Mouse (Mus musculus) liver, adult 2 months (tissue): ENCODE measurements around the gene St8sia2. TPM values are rescaled to one million over a fixed set of nuclear protein-coding genes. Genes with fewer than 3 reads are reported as not detected.
"Not testable (repeated sequence)": the region's sequence is repeated elsewhere in the genome, so short reads cannot be mapped to it uniquely, and the experiment has no call there.

Experiments
- DNase-seq: peaks from one replicate; pipeline ENCODE4 v3.0.0-alpha.2; 2011; ENCODE audit warnings: low read depth, low spot score; ENCODE audit errors: extremely low read depth
- H3K27ac ChIP-seq: fragments of 200-500 bp; replicated peaks from 2 replicates; pipeline ENCODE4 v1.5.1; 2012; ENCODE audit warnings: low read depth, mild to moderate bottlenecking, control low read depth, inconsistent platforms, low read length; ENCODE audit not compliant: insufficient read depth
- H3K27me3 ChIP-seq: fragments of 200-500 bp; 2 replicates; pipeline ENCODE4 v1.6.1; 2012; ENCODE audit warnings: mild to moderate bottlenecking, moderate library complexity, low read length, inconsistent platforms; ENCODE audit not compliant: control insufficient read depth, insufficient read depth
- H3K36me3 ChIP-seq: fragments of 200-500 bp; 2 replicates; pipeline ENCODE4 v1.6.1; 2012; ENCODE audit warnings: low read length, inconsistent platforms; ENCODE audit not compliant: control insufficient read depth, insufficient read depth
- H3K4me1 ChIP-seq: fragments of 200-500 bp; 2 replicates; pipeline ENCODE4 v1.6.1; 2011; ENCODE audit warnings: low read length; ENCODE audit not compliant: control insufficient read depth, insufficient read depth
- H3K4me3 ChIP-seq: fragments of 200-500 bp; 2 replicates; pipeline ENCODE4 v1.5.1; 2011; ENCODE audit warnings: low read depth, mild to moderate bottlenecking, control low read depth, low read length, moderate library complexity; ENCODE audit not compliant: insufficient read depth
- H3K79me2 ChIP-seq: fragments of 200-500 bp; 2 replicates; pipeline ENCODE4 v1.6.1; 2012; ENCODE audit warnings: inconsistent platforms, mild to moderate bottlenecking, low read length, moderate library complexity; ENCODE audit not compliant: control insufficient read depth, insufficient read depth
- H3K9ac ChIP-seq: fragments of 200-500 bp; 2 replicates; pipeline ENCODE4 v1.6.1; 2012; ENCODE audit warnings: low read depth, mild to moderate bottlenecking, control low read depth, inconsistent platforms, low read length
- CTCF ChIP-seq: fragments of 200-500 bp; IDR thresholded peaks from 2 replicates; pipeline ENCODE4 v1.5.1; 2011; ENCODE audit warnings: low read depth, low read length, control low read depth
- POLR2A ChIP-seq: fragments of 200-500 bp; IDR thresholded peaks from 2 replicates; pipeline ENCODE4 v1.6.1; 2011; ENCODE audit warnings: low read length, control low read depth; ENCODE audit not compliant: insufficient read depth; ENCODE audit errors: extremely low read depth
- WGBS: fragments of 180-500 bp; shearing (Covaris S2); methylation state at CpG from one replicate; pipeline ENCODE4 v1.1.7; 2018; 5-methylcytosine and 5-hydroxymethylcytosine counted together
- polyA plus RNA-seq: library from polyadenylated mRNA; depleted of rRNA; stranded (reverse); fragments of >200 nt; gene quantifications from 2 replicates; pipeline ENCODE4 v1.2.3, GENCODE M21; 2012
- total RNA-seq: library from RNA; depleted of rRNA; stranded (reverse); fragments of >200 nt; gene quantifications from 2 replicates; pipeline ENCODE4 v1.2.3, GENCODE M21; 2014

Gene St8sia2
- total and polyA plus RNA-seq, 2 experiments, result 0.02 TPM; not detected in 1

GRCm38 (mm10) chr7:74006364-74006763 lies 7.1 kb downstream of the St8sia2 start:
- no peak overlapping the region for H3K4me3 ChIP-seq
- 0 out of 2 replicates have a peak, but pooled peaks cover 2% of the 10 kb centered on the region for H3K27me3 ChIP-seq

GRCm38 (mm10) chr7:74000743-74001510 lies 12.6 kb downstream of the St8sia2 start:
- H3K4me1 ChIP-seq, result no peaks in the 10 kb centered on the region
- no peak overlapping the region for H3K27ac ChIP-seq
- H3K27me3 ChIP-seq, result no peaks in the 10 kb centered on the region
- no peak overlapping the region for H3K9ac ChIP-seq
- WGBS, result 87% methylated on average over 12 of the region's 12 CpGs
- no peak overlapping the region for H3K4me3 ChIP-seq
- H3K79me2 ChIP-seq, result no peaks in the 10 kb centered on the region
- H3K36me3 ChIP-seq, result no peaks in the 10 kb centered on the region
- no peak for DNase-seq
- TF ChIP-seq POLR2A (no peak), CTCF (no peak)

More at GRCm38 (mm10) chr7:74006364-74006763, 7.1 kb downstream of the St8sia2 start:
- TF ChIP-seq POLR2A, result no peak
- no peak for TF ChIP-seq CTCF
- Histone ChIP-seq H3K27ac (no peak overlapping the region), H3K9ac (no peak overlapping the region), H3K79me2 (no peaks in the 10 kb centered on the region), H3K36me3 (no peaks in the 10 kb centered on the region), H3K4me1 (no peaks in the 10 kb centered on the region)
- 7% methylated on average over 1 of the region's 1 CpGs for WGBS
- no peak for DNase-seq

GRCm38 (mm10) chr7:73989366-73989765 lies 24.1 kb downstream of the St8sia2 start:
- Histone ChIP-seq H3K9ac (no peak overlapping the region), H3K4me1 (no peaks in the 10 kb centered on the region), H3K36me3 (no peaks in the 10 kb centered on the region), H3K27ac (no peak overlapping the region), H3K27me3 (no peaks in the 10 kb centered on the region), H3K4me3 (no peak overlapping the region), H3K79me2 (no peaks in the 10 kb centered on the region)
- DNase-seq, result no peak
- WGBS, result 77% methylated on average over 2 of the region's 2 CpGs
- no peak for TF ChIP-seq POLR2A
- TF ChIP-seq CTCF, result no peak

- H3K4me3 ChIP-seq, H3K79me2 ChIP-seq, H3K27me3 ChIP-seq, H3K36me3 ChIP-seq, H3K9ac ChIP-seq, H3K4me1 ChIP-seq, H3K27ac ChIP-seq, DNase-seq: not testable (repeated sequence)
- WGBS, result 58% methylated on average over 5 of the region's 5 CpGs
Observed at GRCm38 (mm10) chr7:73972157-73972556, 41.3 kb downstream of the St8sia2 start.

GRCm38 (mm10) chr7:73965164-73965563 lies 48.3 kb downstream of the St8sia2 start:
- no peaks in the 10 kb centered on the region for H3K4me1 ChIP-seq
- no peak overlapping the region for H3K9ac ChIP-seq
- H3K4me3 ChIP-seq, result no peak overlapping the region
- no peak for DNase-seq
- no peak overlapping the region for H3K27ac ChIP-seq
- H3K79me2 ChIP-seq, result no peaks in the 10 kb centered on the region
- no peaks in the 10 kb centered on the region for H3K36me3 ChIP-seq
- no peaks in the 10 kb centered on the region for H3K27me3 ChIP-seq
- TF ChIP-seq CTCF, result no peak
- TF ChIP-seq POLR2A, result no peak
- WGBS, result 83% methylated on average over 3 of the region's 3 CpGs

- Histone ChIP-seq H3K4me1 (no peaks in the 10 kb centered on the region), H3K79me2 (no peaks in the 10 kb centered on the region), H3K27me3 (no peaks in the 10 kb centered on the region), H3K36me3 (no peaks in the 10 kb centered on the region), H3K9ac (no peak overlapping the region), H3K27ac (no peak overlapping the region), H3K4me3 (no peak overlapping the region)
- DNase-seq, result no peak
- 83% methylated on average over 5 of the region's 5 CpGs for WGBS
- no peak for TF ChIP-seq CTCF
- no peak for TF ChIP-seq POLR2A
Observed at GRCm38 (mm10) chr7:73962431-73962830, 51.1 kb downstream of the St8sia2 start.
